8 mouse cellular contexts compared by ENCODE assay signal in genomic region chr3:96577566-96577965, GRCm38 (mm10). TPM values are rescaled to one million over a fixed set of nuclear protein-coding genes. Genes with fewer than 3 reads are reported as not detected.
DNase-seq lines count a peak whose midpoint lies in the region; ATAC-seq and TF ChIP-seq lines count a peak whose summit lies in the region.

No protein-coding gene starts in this region.

- no peak for TF ChIP-seq POLR2A in cerebellum, adult 2 months (IDR thresholded peaks at IDR 0.05; ENCODE audit: borderline replicate concordance, insufficient read depth, low read length)

- H3K9me3 ChIP-seq in liver, embryonic 12.5 days (replicated peaks): no peaks in the 10 kb centered on the region

- H3K4me1 ChIP-seq in cerebellum, adult 2 months (ENCODE audit: control insufficient read depth, insufficient read depth, low read length): peaks cover 9% of the 10 kb centered on the region
- H3K4me1 ChIP-seq in liver, embryonic 12.5 days: peaks cover 62% of the 10 kb centered on the region

- no peak overlapping the region for H3K9ac ChIP-seq in liver, embryonic 12.5 days

- no peak for TF ChIP-seq CTCF in cerebellum, adult 2 months (IDR thresholded peaks at IDR 0.05; ENCODE audit: borderline replicate concordance, insufficient read depth, low read depth, low read length)

- no peak overlapping the region for H3K4me3 ChIP-seq in cerebellum, adult 2 months (replicated peaks; ENCODE audit: insufficient read depth, low read depth, low read length)
- H3K4me3 ChIP-seq in liver, embryonic 12.5 days: no peak overlapping the region

- DNase-seq in cerebellum, adult 2 months: no peak
- no peak for DNase-seq in cerebellum, postnatal 36 days
- peak; percentile 12 for DNase-seq in thymus, postnatal 4 days
- DNase-seq in thymus, postnatal 10 days (ENCODE audit: low spot score in 2 of 2): no peak
- no peak for DNase-seq in thymus, postnatal 14 days
- DNase-seq in frontal cortex, postnatal 36 days (ENCODE audit: low spot score in 2 of 2): no peak

- H3K4me2 ChIP-seq in liver, embryonic 12.5 days: peak overlapping the region; percentile 68; the same call in 1 of the 2 replicates

- H3K36me3 ChIP-seq in liver, embryonic 12.5 days: no peaks in the 10 kb centered on the region

- ATAC-seq in liver, embryonic 12.5 days: no peak
- ATAC-seq in frontal cortex, adult (ENCODE audit: low TSS enrichment): no peak

- 79% methylated on average over 4 of the region's 4 CpGs for WGBS in cerebellum, adult 2 months
- WGBS in liver, embryonic 12.5 days (ENCODE audit: insufficient replicate concordance): 66% methylated on average over 4 of the region's 4 CpGs

- no peaks in the 10 kb centered on the region for H3K27me3 ChIP-seq in cerebellum, adult 2 months (ENCODE audit: control insufficient read depth, insufficient read depth, low read length)
- no peaks in the 10 kb centered on the region for H3K27me3 ChIP-seq in liver, embryonic 12.5 days (replicated peaks)

- H3K27ac ChIP-seq in cerebellum, adult 2 months (ENCODE audit: insufficient read depth, low read length): peak overlapping the region; percentile 34; the same call in 1 of the 2 replicates
- H3K27ac ChIP-seq in liver, embryonic 12.5 days: peak overlapping the region; percentile 74

RNA-seq across cellular contexts. Expression of gene Gm16253, which starts 0.8 kb away (rescaled TPM):
- polyA plus RNA-seq in cerebellum, adult 2 months (2012; rRNA removed): not detected in 2 replicates
- polyA plus RNA-seq in liver, embryonic 12.5 days (2016; fragmentation: Nextera tagmentation; extraction: Ambion mirVana): 0.24 and 0.26 TPM in 2 replicates

RNA-seq across cellular contexts. Expression of gene Polr3gl, which starts 16.4 kb away (rescaled TPM):
- 53.1 and 55.5 TPM in 2 replicates for polyA plus RNA-seq in cerebellum, adult 2 months (2012; rRNA removed)
- 16.7 and 19.8 TPM in 2 replicates for polyA plus RNA-seq in liver, embryonic 12.5 days (2016; fragmentation: Nextera tagmentation; extraction: Ambion mirVana)

RNA-seq across cellular contexts. Expression of gene Ankrd34a, which starts 18.9 kb away (rescaled TPM):
- 53.2 and 58.1 TPM in 2 replicates for polyA plus RNA-seq in cerebellum, adult 2 months (2012; rRNA removed)
- polyA plus RNA-seq in liver, embryonic 12.5 days (2016; fragmentation: Nextera tagmentation; extraction: Ambion mirVana): 0.33 and 0.44 TPM in 2 replicates

RNA-seq across cellular contexts. Expression of gene Txnip, which starts 19.8 kb away (rescaled TPM):
- polyA plus RNA-seq in cerebellum, adult 2 months (2012; rRNA removed): 15.2 and 21.9 TPM in 2 replicates
- 28.6 and 29.9 TPM in 2 replicates for polyA plus RNA-seq in liver, embryonic 12.5 days (2016; fragmentation: Nextera tagmentation; extraction: Ambion mirVana)

RNA-seq across cellular contexts. Expression of gene Lix1l, which starts 23.4 kb away (rescaled TPM):
- 23.9 and 24.7 TPM in 2 replicates for polyA plus RNA-seq in cerebellum, adult 2 months (2012; rRNA removed)
- 0.92 and 1.2 TPM in 2 replicates for polyA plus RNA-seq in liver, embryonic 12.5 days (2016; fragmentation: Nextera tagmentation; extraction: Ambion mirVana)

Comparison
In these comparisons a context has a peak if more than half of its experiments do, and no peak if none do; other contexts are left out.
1. RNA of gene Ankrd34a, which starts 18.9 kb away (polyA plus RNA-seq): 53.2 to 58.1 TPM in cerebellum, adult 2 months; 0.33 to 0.44 TPM in liver, embryonic 12.5 days; every median in the first group is over 10 times any median in the second.